Mouse (Mus musculus): ENCODE data around the gene Dhx58.

GRCm38 (mm10) chr11:100730477-100731205 lies 26.6 kb upstream of the Dhx58 start:
- TF ChIP-seq CTCF (IDR thresholded peaks at IDR 0.05) (no peak), EP300 (IDR thresholded peaks at IDR 0.05) (no peak)
